Mouse (Mus musculus) forebrain, embryonic 16.5 days (tissue): ENCODE measurements around the gene Fos. TPM values are rescaled to one million over a fixed set of nuclear protein-coding genes. Genes with fewer than 3 reads are reported as not detected.

Experiments used
- ATAC-seq: fragments of 200-750 bp; cut with Nextera tagmentation; 2 replicates; pipeline ENCODE4 v1.8.0; 2017; ENCODE audit warnings: mild to moderate bottlenecking, moderate library complexity
- H3K27ac ChIP-seq: fragments of 300-500 bp; sonication (generic); 2 replicates; pipeline ENCODE4 v1.5.1; 2014; ENCODE audit warnings: low read length, control low read depth
- H3K27me3 ChIP-seq: fragments of 300-500 bp; sonication (generic); replicated peaks from 2 replicates; pipeline ENCODE4 v1.6.1; 2014; ENCODE audit warnings: low read length; ENCODE audit not compliant: control insufficient read depth, insufficient read depth
- H3K36me3 ChIP-seq: fragments of 300-500 bp; sonication (generic); 2 replicates; pipeline ENCODE4 v1.6.1; 2014; ENCODE audit not compliant: control insufficient read depth, insufficient read depth
- H3K4me1 ChIP-seq: fragments of 300-500 bp; sonication (generic); replicated peaks from 2 replicates; pipeline ENCODE4 v1.6.1; 2014; ENCODE audit warnings: low read length; ENCODE audit not compliant: control insufficient read depth, insufficient read depth
- H3K4me2 ChIP-seq: fragments of 300-500 bp; sonication (generic); 2 replicates; pipeline ENCODE4 v1.6.1; 2014; ENCODE audit warnings: mild to moderate bottlenecking, low read length, control low read depth
- H3K4me3 ChIP-seq: fragments of 300-500 bp; sonication (generic); replicated peaks from 2 replicates; pipeline ENCODE4 v1.5.1; 2014; ENCODE audit warnings: mild to moderate bottlenecking, low read length, control low read depth
- H3K9ac ChIP-seq: fragments of 300-500 bp; sonication (generic); replicated peaks from 2 replicates; pipeline ENCODE4 v1.6.1; 2014; ENCODE audit warnings: low read depth, low read length, control low read depth
- H3K9me3 ChIP-seq: fragments of 300-500 bp; sonication (generic); 2 replicates; pipeline ENCODE4 v1.6.1; 2016; ENCODE audit warnings: low read length; ENCODE audit not compliant: control insufficient read depth
- WGBS: fragments of 180-500 bp; shearing (Covaris S2); extraction: QIAGEN DNeasy Blood & Tissue Kit; methylation state at CpG from one replicate; pipeline ENCODE4 v1.1.7; 2014; 5-methylcytosine and 5-hydroxymethylcytosine counted together
- polyA plus RNA-seq: library from polyadenylated mRNA; unstranded; fragments of >200 nt; fragmentation: Nextera tagmentation; extraction: Ambion mirVana; gene quantifications from 2 replicates; pipeline ENCODE4 v1.2.1, GENCODE M21; 2015

Fos gene
- polyA plus RNA-seq, 1 experiment from 2014 or later: 1.9 TPM

- Histone ChIP-seq H3K9me3 (no peaks in the 10 kb centered on the region), H3K9ac (peak overlapping the region; percentile 66; the same call in 1 of the 2 replicates), H3K27ac (peak overlapping the region; percentile 97; the same call in 1 of the 2 replicates), H3K36me3 (no peaks in the 10 kb centered on the region), H3K4me1 (peaks cover 16% of the 10 kb centered on the region), H3K27me3 (no peaks in the 10 kb centered on the region), H3K4me3 (no peak overlapping the region), H3K4me2 (peak overlapping the region; percentile 85; the same call in 1 of the 2 replicates)
- WGBS: 69% methylated on average over 4 of the region's 4 CpGs
- ATAC-seq: no peak
These were observed 17.4 kb upstream of the Fos start for GRCm38 (mm10) chr12:85456276-85456675.

GRCm38 (mm10) chr12:85456966-85457505 is 16.7 kb upstream of the Fos start:
- no peak overlapping the region for H3K4me2 ChIP-seq
- ATAC-seq: no peak
- 82% methylated on average over 13 of the region's 13 CpGs for WGBS
- H3K4me1 ChIP-seq: peaks cover 16% of the 10 kb centered on the region
- H3K27me3 ChIP-seq: no peaks in the 10 kb centered on the region
- no peak overlapping the region for H3K27ac ChIP-seq
- no peaks in the 10 kb centered on the region for H3K36me3 ChIP-seq
- H3K9me3 ChIP-seq: no peaks in the 10 kb centered on the region
- H3K9ac ChIP-seq: no peak overlapping the region
- no peak overlapping the region for H3K4me3 ChIP-seq

DNA sequence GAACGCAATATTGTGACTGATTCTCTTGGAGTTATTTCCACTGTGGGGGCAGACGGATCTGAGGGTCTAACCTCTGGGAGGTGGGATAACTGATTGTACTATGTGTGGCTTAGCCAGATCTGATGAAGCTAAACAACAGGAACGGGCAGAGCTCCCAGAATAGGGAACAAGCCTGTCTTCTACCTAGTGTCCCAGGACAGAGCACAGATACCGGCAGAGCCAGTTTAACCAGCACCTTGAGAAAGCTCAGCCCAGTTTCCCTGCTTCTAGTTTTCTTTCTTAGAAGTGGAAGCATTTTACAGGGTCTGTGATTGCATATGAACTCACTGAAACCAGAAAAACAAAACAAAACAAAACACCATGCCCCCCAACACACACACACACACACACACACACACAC is 13.9 kb upstream of the Fos start:
- no peak overlapping the region for H3K27ac ChIP-seq
- H3K9ac ChIP-seq: no peak overlapping the region
- no peak for ATAC-seq
- no peak overlapping the region for H3K4me3 ChIP-seq
- H3K36me3 ChIP-seq: no peaks in the 10 kb centered on the region
- H3K4me2 ChIP-seq: no peak overlapping the region
- H3K4me1 ChIP-seq: peaks cover 11% of the 10 kb centered on the region
- WGBS: 75% methylated on average over 4 of the region's 4 CpGs
- no peaks in the 10 kb centered on the region for H3K27me3 ChIP-seq
- H3K9me3 ChIP-seq: no peaks in the 10 kb centered on the region

DNA sequence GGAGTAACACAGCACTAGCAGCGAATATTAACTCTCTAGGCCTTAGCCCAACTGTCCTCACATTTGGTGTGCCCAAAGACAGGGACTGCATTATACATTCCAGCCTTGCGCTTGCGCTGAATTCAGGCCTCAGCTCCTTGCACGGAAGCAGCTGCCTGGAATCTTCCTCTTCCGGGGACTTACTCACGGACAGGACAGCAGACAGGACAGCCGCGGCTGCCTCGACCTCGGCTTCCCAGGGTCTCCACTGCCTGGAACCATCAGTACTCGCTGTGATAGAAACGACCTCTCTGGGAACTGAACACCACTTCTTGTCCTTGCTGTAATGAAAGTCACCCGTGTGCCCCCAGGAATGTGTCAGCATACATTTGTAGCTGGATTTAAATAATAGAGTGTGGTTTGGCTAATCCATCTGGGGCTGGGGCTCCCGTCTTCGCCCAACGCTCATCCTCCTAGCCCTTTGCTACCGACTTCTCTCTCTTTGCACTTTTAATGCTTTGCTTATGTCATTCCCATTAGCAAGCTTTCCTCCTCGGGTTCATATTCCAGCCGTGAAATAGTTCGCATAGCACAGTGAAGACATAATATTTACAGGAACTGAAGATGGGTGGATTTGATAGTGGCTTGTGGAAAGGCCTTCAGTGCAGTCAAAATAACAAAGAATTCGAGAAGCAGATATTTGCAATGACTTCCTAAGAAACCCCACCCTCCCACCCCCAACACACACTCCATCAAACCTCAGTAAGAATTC is 11.6 kb upstream of the Fos start:
- ATAC-seq: no peak
- Histone ChIP-seq H3K9me3 (no peaks in the 10 kb centered on the region), H3K4me2 (no peak overlapping the region), H3K9ac (no peak overlapping the region), H3K4me1 (no peaks in the 10 kb centered on the region), H3K4me3 (no peak overlapping the region), H3K27me3 (no peaks in the 10 kb centered on the region), H3K27ac (no peak overlapping the region), H3K36me3 (no peaks in the 10 kb centered on the region)
- 60% methylated on average over 21 of the region's 21 CpGs for WGBS

- Histone ChIP-seq H3K4me3 (no peak overlapping the region), H3K4me1 (peaks cover 4% of the 10 kb centered on the region), H3K27me3 (no peaks in the 10 kb centered on the region), H3K9ac (no peak overlapping the region), H3K4me2 (no peak overlapping the region), H3K36me3 (no peaks in the 10 kb centered on the region), H3K27ac (no peak overlapping the region), H3K9me3 (no peaks in the 10 kb centered on the region)
- 64% methylated on average over 7 of the region's 7 CpGs for WGBS
- no peak for ATAC-seq
These were observed 10.9 kb upstream of the Fos start for GRCm38 (mm10) chr12:85462802-85463201.

DNA sequence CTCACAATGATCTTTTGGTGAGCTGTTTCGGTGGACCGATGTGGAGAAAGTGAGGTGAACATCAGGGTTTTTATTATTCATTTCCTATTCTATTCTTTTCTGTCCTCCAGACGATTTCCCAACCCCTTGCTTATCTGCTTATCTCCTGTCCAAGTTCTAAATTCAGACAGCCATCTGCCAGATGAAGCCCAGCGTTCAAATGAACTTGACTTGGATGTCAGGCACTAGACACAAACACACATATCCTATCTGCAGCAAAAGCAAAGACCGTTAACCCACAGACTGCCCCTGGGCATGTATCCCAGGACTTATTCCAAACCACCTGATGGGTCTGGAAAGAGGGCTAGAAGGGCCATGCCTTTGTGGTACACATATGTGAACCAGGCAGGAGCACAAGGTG is 9.3 kb upstream of the Fos start:
- H3K27me3 ChIP-seq: no peaks in the 10 kb centered on the region
- no peaks in the 10 kb centered on the region for H3K9me3 ChIP-seq
- H3K9ac ChIP-seq: no peak overlapping the region
- no peak overlapping the region for H3K27ac ChIP-seq
- no peak overlapping the region for H3K4me3 ChIP-seq
- WGBS: 85% methylated on average over 5 of the region's 5 CpGs
- peaks cover 6% of the 10 kb centered on the region for H3K4me1 ChIP-seq
- no peaks in the 10 kb centered on the region for H3K36me3 ChIP-seq
- ATAC-seq: no peak
- H3K4me2 ChIP-seq: no peak overlapping the region

DNA sequence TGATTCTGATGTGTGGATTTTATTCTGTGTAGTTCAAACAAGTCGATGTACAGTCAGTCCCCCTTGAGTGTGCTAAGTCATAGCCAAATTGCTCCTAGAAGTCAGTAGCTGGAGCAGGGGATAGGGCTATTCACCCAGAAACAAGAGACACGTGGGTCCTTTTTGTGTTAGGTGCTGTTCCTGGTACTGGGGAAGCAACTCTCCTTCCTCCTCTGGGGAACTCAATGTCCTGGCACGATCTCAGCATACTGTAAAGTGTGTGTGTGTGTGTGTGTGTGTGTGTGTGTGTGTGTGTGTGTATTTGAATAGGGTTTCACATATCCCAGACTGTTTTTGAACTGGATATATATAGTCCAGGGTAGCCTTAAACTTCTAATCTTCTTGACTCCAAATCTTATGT is 8.8 kb upstream of the Fos start:
- H3K4me2 ChIP-seq: no peak overlapping the region
- H3K27me3 ChIP-seq: no peaks in the 10 kb centered on the region
- no peak overlapping the region for H3K27ac ChIP-seq
- no peak for ATAC-seq
- no peak overlapping the region for H3K9ac ChIP-seq
- H3K4me1 ChIP-seq: peaks cover 6% of the 10 kb centered on the region
- H3K9me3 ChIP-seq: no peaks in the 10 kb centered on the region
- no peak overlapping the region for H3K4me3 ChIP-seq
- 61% methylated on average over 3 of the region's 3 CpGs for WGBS
- H3K36me3 ChIP-seq: no peaks in the 10 kb centered on the region

GRCm38 (mm10) chr12:85467854-85468253 is 5.8 kb upstream of the Fos start:
- Histone ChIP-seq H3K27ac (no peak overlapping the region), H3K27me3 (no peaks in the 10 kb centered on the region), H3K36me3 (no peaks in the 10 kb centered on the region), H3K4me3 (no peak overlapping the region), H3K9ac (no peak overlapping the region), H3K9me3 (no peaks in the 10 kb centered on the region), H3K4me1 (peaks cover 20% of the 10 kb centered on the region), H3K4me2 (no peak overlapping the region)
- peak; percentile 29; the same call in 1 of the 2 replicates for ATAC-seq
- 49% methylated on average over 14 of the region's 14 CpGs for WGBS

DNA sequence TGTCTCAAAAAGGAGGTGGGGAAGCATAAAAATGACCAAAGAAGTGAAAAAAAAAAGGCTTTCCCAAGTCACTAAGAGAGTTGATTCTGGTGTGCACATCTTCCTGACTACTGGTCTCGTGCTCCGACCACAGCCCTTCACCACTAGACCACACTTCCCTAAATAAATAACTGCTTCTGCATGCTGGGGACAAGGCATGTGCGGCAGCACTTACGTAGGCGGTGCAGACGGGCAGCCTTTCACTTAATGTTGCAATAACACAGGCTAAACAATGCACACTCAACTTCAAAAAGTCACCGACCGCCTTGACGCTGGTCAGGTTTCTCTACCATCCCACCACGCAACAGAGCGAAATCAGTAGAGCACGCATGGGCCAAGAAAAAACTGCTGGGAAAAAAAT is 5.0 kb upstream of the Fos start:
- Histone ChIP-seq H3K4me1 (peaks cover 28% of the 10 kb centered on the region), H3K27ac (no peak overlapping the region), H3K9me3 (no peaks in the 10 kb centered on the region), H3K36me3 (no peaks in the 10 kb centered on the region), H3K4me2 (no peak overlapping the region), H3K4me3 (no peak overlapping the region), H3K9ac (no peak overlapping the region), H3K27me3 (no peaks in the 10 kb centered on the region)
- ATAC-seq: no peak
- 88% methylated on average over 12 of the region's 12 CpGs for WGBS
